Mouse (Mus musculus) forebrain, embryonic 12.5 days (tissue): ENCODE measurements at regions not wholly inside any gene's neighbourhood (a gene's known extent, or its start where the extent isn't known, plus 50 kb on each side); places are given as distances from the start of the nearest gene placed in this dataset.

Experiments
- ATAC-seq: fragments of 200-750 bp; cut with Nextera tagmentation; 2 replicates; pipeline ENCODE4 v1.8.0; 2017; ENCODE audit warnings: moderate TSS enrichment; ENCODE audit not compliant: low FRiP score
- H3K27ac ChIP-seq: fragments of 300-500 bp; sonication (generic); 2 replicates; pipeline ENCODE4 v1.5.1; 2016; ENCODE audit warnings: mild to moderate bottlenecking
- H3K27me3 ChIP-seq: fragments of 300-500 bp; sonication (generic); 2 replicates; pipeline ENCODE4 v1.6.1; 2016; ENCODE audit warnings: mild to moderate bottlenecking
- H3K36me3 ChIP-seq: fragments of 300-500 bp; sonication (generic); replicated peaks from 2 replicates; pipeline ENCODE4 v1.6.1; 2016; ENCODE audit warnings: mild to moderate bottlenecking
- H3K4me1 ChIP-seq: fragments of 300-500 bp; sonication (generic); 2 replicates; pipeline ENCODE4 v1.6.1; 2016
- H3K4me2 ChIP-seq: fragments of 300-500 bp; sonication (generic); 2 replicates; pipeline ENCODE4 v1.6.1; 2016; ENCODE audit warnings: mild to moderate bottlenecking, moderate library complexity
- H3K4me3 ChIP-seq: fragments of 300-500 bp; sonication (generic); replicated peaks from 2 replicates; pipeline ENCODE4 v1.5.1; 2016; ENCODE audit warnings: mild to moderate bottlenecking
- H3K9ac ChIP-seq: fragments of 300-500 bp; sonication (generic); 2 replicates; pipeline ENCODE4 v1.6.1; 2016; ENCODE audit warnings: mild to moderate bottlenecking
- H3K9me3 ChIP-seq: fragments of 300-500 bp; sonication (generic); 2 replicates; pipeline ENCODE4 v1.6.1; 2016
- WGBS: fragments of 180-500 bp; shearing (Covaris S2); methylation state at CpG from one replicate; pipeline ENCODE4 v1.1.7; 2016; 5-methylcytosine and 5-hydroxymethylcytosine counted together

DNA sequence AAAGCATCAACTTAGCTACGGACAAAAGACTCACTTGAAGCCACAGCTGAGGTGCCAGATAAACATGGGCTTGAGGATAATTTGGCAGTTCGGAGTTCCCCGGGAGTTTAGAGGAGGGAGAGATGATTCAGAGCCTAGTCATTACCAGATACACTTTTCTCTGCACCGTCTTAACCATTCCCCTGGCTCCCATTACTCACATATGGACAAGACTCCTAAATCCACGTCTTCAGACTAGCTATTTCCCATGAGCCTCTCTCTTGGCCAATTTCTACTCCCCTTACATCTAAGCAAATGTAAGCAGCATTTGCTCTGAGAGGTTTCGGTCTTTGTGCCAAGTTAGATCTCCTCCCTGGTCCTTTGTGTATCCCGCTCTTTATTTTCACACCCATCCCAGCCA, 100.4 kb upstream of the Olfm4 start:
- Histone ChIP-seq H3K36me3 (no peaks in the 10 kb centered on the region), H3K4me1 (peaks cover 44% of the 10 kb centered on the region), H3K9me3 (no peaks in the 10 kb centered on the region), H3K4me3 (no peak overlapping the region), H3K27ac (no peak overlapping the region), H3K27me3 (peaks cover 26% of the 10 kb centered on the region), H3K9ac (no peak overlapping the region), H3K4me2 (no peak overlapping the region)
- WGBS, result 89% methylated on average over 7 of the region's 7 CpGs
- ATAC-seq, result no peak

- WGBS, result 30% methylated on average over 9 of the region's 9 CpGs
- H3K4me2 ChIP-seq, result no peak overlapping the region
- H3K27me3 ChIP-seq, result peaks cover 44% of the 10 kb centered on the region
- ATAC-seq, result no peak
- H3K36me3 ChIP-seq, result no peaks in the 10 kb centered on the region
- H3K4me1 ChIP-seq, result peaks cover 49% of the 10 kb centered on the region
- H3K9ac ChIP-seq, result no peak overlapping the region
- H3K9me3 ChIP-seq, result no peaks in the 10 kb centered on the region
- H3K27ac ChIP-seq, result no peak overlapping the region
- H3K4me3 ChIP-seq, result no peak overlapping the region
Measured at GRCm38 (mm10) chr14:79881726-79882125, 102.2 kb upstream of the Olfm4 start.

- Histone ChIP-seq H3K4me1 (peaks cover 49% of the 10 kb centered on the region), H3K9me3 (no peaks in the 10 kb centered on the region), H3K36me3 (no peaks in the 10 kb centered on the region), H3K9ac (no peak overlapping the region), H3K4me3 (no peak overlapping the region), H3K27ac (peak overlapping the region; percentile 54), H3K4me2 (peak overlapping the region; percentile 24), H3K27me3 (peaks cover 48% of the 10 kb centered on the region)
- 24% methylated on average over 5 of the region's 5 CpGs for WGBS
- ATAC-seq, result peak; percentile 79
Measured at GRCm38 (mm10) chr14:79880065-79880755, 103.7 kb upstream of the Olfm4 start.

DNA sequence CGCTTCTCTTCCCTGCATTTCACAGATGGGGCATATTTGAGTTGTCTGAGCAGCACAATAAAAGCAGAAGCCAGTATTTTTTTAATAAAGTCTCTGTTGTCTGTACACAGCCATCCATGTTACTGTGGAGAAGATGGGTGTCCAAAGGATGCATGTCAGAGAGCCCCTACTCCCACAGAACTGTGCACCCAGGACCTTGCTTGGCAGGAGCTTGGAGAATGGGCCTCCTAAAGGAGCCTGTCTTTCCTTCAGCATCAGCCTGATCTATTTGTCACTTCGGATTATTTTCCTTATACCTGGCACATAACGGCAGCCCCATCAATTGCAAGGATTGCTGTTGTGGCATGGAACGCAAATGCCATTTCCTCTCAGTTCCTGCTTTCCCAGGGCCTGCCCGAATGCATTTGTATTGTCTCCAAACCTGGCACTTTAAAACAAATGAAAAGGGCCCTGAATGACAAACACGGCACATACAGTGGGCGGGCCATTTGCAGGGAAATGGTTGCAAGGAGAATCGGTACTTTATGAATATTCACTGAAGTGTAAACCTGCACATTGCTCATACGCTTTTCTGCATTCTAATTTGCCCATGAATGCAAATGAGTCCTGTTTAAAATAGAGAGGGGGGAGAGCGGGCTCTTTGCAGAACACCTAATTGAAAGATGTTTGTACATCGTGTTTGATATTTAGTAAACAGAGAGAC, 104.4 kb upstream of the Olfm4 start:
- H3K27me3 ChIP-seq, result peaks cover 49% of the 10 kb centered on the region
- no peaks in the 10 kb centered on the region for H3K9me3 ChIP-seq
- WGBS, result 26% methylated on average over 11 of the region's 11 CpGs
- peak; percentile 86 for ATAC-seq
- H3K4me3 ChIP-seq, result no peak overlapping the region
- H3K9ac ChIP-seq, result no peak overlapping the region
- peak overlapping the region; percentile 78 for H3K27ac ChIP-seq
- peaks cover 49% of the 10 kb centered on the region for H3K4me1 ChIP-seq
- H3K36me3 ChIP-seq, result no peaks in the 10 kb centered on the region
- peak overlapping the region; percentile 24 for H3K4me2 ChIP-seq

DNA sequence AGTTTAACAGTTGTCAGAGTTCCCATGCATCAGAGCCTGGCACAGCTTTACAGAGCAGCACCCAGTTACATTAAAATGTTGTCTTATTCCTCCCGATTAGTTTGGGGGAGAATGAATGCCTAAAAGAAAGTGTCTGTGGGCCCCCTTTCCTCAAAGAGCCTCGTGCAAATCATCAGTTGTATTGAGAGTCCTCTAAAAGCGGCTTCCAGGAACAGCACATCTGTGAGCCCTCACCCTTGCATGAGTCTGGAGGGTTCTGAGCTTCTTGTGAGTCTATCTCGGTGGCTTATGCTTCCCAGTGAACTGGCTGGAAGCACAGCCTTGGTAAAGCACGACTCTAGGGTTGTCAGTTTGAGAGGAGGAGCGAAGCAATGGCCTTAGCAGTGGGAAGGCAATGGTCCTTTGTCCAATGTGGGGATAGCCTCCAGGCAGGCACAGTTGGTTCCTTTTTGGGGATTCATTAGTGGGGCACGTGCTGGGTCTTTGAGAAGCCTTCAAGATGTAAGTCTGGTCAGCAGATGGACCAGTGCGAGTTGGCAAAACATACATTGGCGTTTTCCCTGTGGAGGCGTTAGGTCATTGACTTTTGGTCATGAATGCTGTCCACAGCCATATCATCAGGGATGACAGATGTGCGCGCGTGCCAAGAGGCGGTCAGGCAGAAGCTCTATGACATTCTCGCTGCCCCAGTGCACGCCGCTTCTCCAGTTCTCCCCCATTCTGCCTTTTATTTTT, 105.4 kb upstream of the Olfm4 start:
- Histone ChIP-seq H3K9ac (no peak overlapping the region), H3K4me2 (no peak overlapping the region), H3K27me3 (peaks cover 46% of the 10 kb centered on the region), H3K9me3 (no peaks in the 10 kb centered on the region), H3K4me1 (peaks cover 53% of the 10 kb centered on the region), H3K4me3 (no peak overlapping the region), H3K27ac (no peak overlapping the region), H3K36me3 (no peaks in the 10 kb centered on the region)
- ATAC-seq, result no peak
- WGBS, result 75% methylated on average over 17 of the region's 17 CpGs

DNA sequence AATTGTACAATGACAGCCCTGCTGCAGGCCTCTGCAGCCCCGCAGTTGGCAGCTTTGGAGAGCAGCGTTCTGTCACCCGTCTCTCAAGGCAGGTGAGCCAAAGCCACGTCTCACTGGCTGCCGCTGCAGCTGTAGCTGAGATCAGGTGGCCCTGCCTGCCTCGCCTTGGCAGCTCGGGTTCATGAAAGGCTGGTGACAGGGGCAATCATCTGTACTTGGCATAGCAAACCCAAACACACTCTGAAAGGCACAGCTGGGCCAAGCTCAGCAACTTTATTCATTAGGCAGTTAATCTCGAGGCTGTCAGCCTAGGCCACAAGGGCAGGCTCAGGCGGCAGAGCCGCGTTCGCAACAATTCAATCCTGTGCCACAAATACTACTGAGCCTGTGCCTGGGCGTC, 102.0 kb upstream of the Pcdh8 start:
- Histone ChIP-seq H3K4me2 (no peak overlapping the region), H3K36me3 (no peaks in the 10 kb centered on the region), H3K9ac (no peak overlapping the region), H3K4me3 (no peak overlapping the region), H3K4me1 (peaks cover 15% of the 10 kb centered on the region), H3K27me3 (peaks cover 29% of the 10 kb centered on the region), H3K27ac (peak overlapping the region; percentile 33), H3K9me3 (no peaks in the 10 kb centered on the region)
- 30% methylated on average over 13 of the region's 13 CpGs for WGBS
- ATAC-seq, result peak; percentile 60; the same call in 1 of the 2 replicates

DNA sequence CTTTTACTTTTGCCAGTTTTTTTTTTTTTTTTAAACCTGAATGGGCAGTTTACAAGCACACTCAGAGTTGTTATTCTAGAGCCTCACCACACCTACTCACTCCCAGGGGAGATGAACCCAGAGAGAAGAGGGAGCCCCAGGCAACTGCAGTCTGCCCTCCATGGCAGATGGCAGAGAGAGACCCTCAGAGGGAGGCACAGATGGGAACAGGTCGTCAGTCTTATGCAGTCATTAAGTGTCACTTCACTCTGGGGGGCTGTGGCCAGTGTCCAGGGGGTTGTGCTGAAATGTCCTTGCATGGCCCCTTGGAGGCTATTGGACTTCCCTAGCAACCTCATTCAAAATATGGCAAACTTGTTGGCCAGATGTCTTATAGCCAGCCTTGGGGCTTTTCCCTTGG, 101.3 kb upstream of the Pcdh8 start:
- peak; percentile 31; the same call in 1 of the 2 replicates for ATAC-seq
- Histone ChIP-seq H3K27ac (peak overlapping the region; percentile 33), H3K36me3 (no peaks in the 10 kb centered on the region), H3K9me3 (no peaks in the 10 kb centered on the region), H3K9ac (no peak overlapping the region), H3K27me3 (peaks cover 23% of the 10 kb centered on the region), H3K4me3 (no peak overlapping the region), H3K4me2 (no peak overlapping the region), H3K4me1 (peaks cover 15% of the 10 kb centered on the region)
- WGBS, result 32% methylated on average over 1 of the region's 1 CpGs

DNA sequence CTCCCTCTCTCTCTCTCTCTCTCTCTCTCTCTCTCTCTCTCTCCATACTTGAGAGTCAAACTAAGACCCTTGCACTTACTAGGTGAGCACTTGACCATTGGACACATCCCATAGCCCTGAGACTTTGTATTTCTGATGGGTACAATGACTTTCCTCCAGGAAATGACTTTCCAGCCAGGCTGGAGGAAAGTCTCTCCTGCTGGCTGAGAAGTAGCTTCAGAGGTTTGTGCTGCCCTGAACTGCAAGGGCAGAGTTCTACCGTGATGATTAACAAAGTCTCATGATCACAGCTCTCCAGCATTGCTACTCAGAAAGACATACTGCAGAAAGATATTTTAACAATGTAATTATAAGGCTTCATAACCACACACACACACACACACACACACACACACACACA, 98.2 kb upstream of the Pcdh8 start:
- Histone ChIP-seq H3K4me1 (peaks cover 15% of the 10 kb centered on the region), H3K27me3 (no peaks in the 10 kb centered on the region), H3K4me2 (no peak overlapping the region), H3K9ac (no peak overlapping the region), H3K9me3 (no peaks in the 10 kb centered on the region), H3K36me3 (no peaks in the 10 kb centered on the region), H3K27ac (no peak overlapping the region), H3K4me3 (no peak overlapping the region)
- 83% methylated on average over 1 of the region's 1 CpGs for WGBS
- no peak for ATAC-seq

- H3K4me1 ChIP-seq, result peaks cover 6% of the 10 kb centered on the region
- no peak overlapping the region for H3K4me3 ChIP-seq
- H3K36me3 ChIP-seq, result no peaks in the 10 kb centered on the region
- WGBS, result 94% methylated on average over 7 of the region's 7 CpGs
- no peak for ATAC-seq
- no peak overlapping the region for H3K4me2 ChIP-seq
- H3K9me3 ChIP-seq, result no peaks in the 10 kb centered on the region
- H3K27ac ChIP-seq, result no peak overlapping the region
- no peak overlapping the region for H3K9ac ChIP-seq
- H3K27me3 ChIP-seq, result no peaks in the 10 kb centered on the region
Measured at GRCm38 (mm10) chr14:79856245-79856644, 85.1 kb upstream of the Pcdh8 start.

GRCm38 (mm10) chr14:79854216-79854615, 83.1 kb upstream of the Pcdh8 start:
- H3K27me3 ChIP-seq, result no peaks in the 10 kb centered on the region
- H3K4me3 ChIP-seq, result no peak overlapping the region
- H3K36me3 ChIP-seq, result no peaks in the 10 kb centered on the region
- no peaks in the 10 kb centered on the region for H3K9me3 ChIP-seq
- no peak overlapping the region for H3K27ac ChIP-seq
- no peak for ATAC-seq
- H3K4me2 ChIP-seq, result no peak overlapping the region
- 90% methylated on average over 5 of the region's 5 CpGs for WGBS
- no peak overlapping the region for H3K9ac ChIP-seq
- H3K4me1 ChIP-seq, result peaks cover 25% of the 10 kb centered on the region

GRCm38 (mm10) chr14:79852683-79853082, 81.6 kb upstream of the Pcdh8 start:
- no peak overlapping the region for H3K4me2 ChIP-seq
- H3K27ac ChIP-seq, result no peak overlapping the region
- H3K9ac ChIP-seq, result no peak overlapping the region
- H3K4me3 ChIP-seq, result no peak overlapping the region
- ATAC-seq, result no peak
- H3K4me1 ChIP-seq, result peaks cover 28% of the 10 kb centered on the region
- H3K9me3 ChIP-seq, result no peaks in the 10 kb centered on the region
- H3K36me3 ChIP-seq, result no peaks in the 10 kb centered on the region
- WGBS, result 73% methylated on average over 10 of the region's 10 CpGs
- H3K27me3 ChIP-seq, result no peaks in the 10 kb centered on the region

- no peak overlapping the region for H3K9ac ChIP-seq
- H3K4me2 ChIP-seq, result no peak overlapping the region
- no peaks in the 10 kb centered on the region for H3K36me3 ChIP-seq
- no peak overlapping the region for H3K4me3 ChIP-seq
- H3K27me3 ChIP-seq, result no peaks in the 10 kb centered on the region
- peaks cover 28% of the 10 kb centered on the region for H3K4me1 ChIP-seq
- 32% methylated on average over 7 of the region's 7 CpGs for WGBS
- peak; percentile 27; the same call in 1 of the 2 replicates for ATAC-seq
- peak overlapping the region; percentile 53; the same call in 1 of the 2 replicates for H3K27ac ChIP-seq
- no peaks in the 10 kb centered on the region for H3K9me3 ChIP-seq
Measured at GRCm38 (mm10) chr14:79851795-79852194, 80.7 kb upstream of the Pcdh8 start.
